Mouse (Mus musculus) heart, embryonic 15.5 days (tissue): ENCODE data around the gene Fmnl2. TPM values are rescaled to one million over a fixed set of nuclear protein-coding genes. Genes with fewer than 3 reads are reported as not detected.

Source experiments
- ATAC-seq: fragments of 200-750 bp; cut with Nextera tagmentation; replicated peaks from 2 replicates; pipeline ENCODE4 v1.8.0; 2017; ENCODE audit warnings: low read depth, moderate TSS enrichment; ENCODE audit not compliant: insufficient number of reproducible peaks, insufficient read depth, low FRiP score
- H3K27ac ChIP-seq: fragments of 300-500 bp; sonication (generic); 2 replicates; pipeline ENCODE4 v1.5.1; 2015; ENCODE audit warnings: mild to moderate bottlenecking, inconsistent platforms
- H3K27me3 ChIP-seq: fragments of 300-500 bp; sonication (generic); 2 replicates; pipeline ENCODE4 v1.6.1; 2015; ENCODE audit warnings: inconsistent platforms
- H3K36me3 ChIP-seq: fragments of 300-500 bp; sonication (generic); 2 replicates; pipeline ENCODE4 v1.6.1; 2015; ENCODE audit warnings: mild to moderate bottlenecking, inconsistent platforms
- H3K4me1 ChIP-seq: fragments of 300-500 bp; sonication (generic); replicated peaks from 2 replicates; pipeline ENCODE4 v1.6.1; 2015; ENCODE audit warnings: inconsistent platforms
- H3K4me2 ChIP-seq: fragments of 300-500 bp; sonication (generic); 2 replicates; pipeline ENCODE4 v1.6.1; 2015; ENCODE audit warnings: inconsistent platforms, mild to moderate bottlenecking, moderate library complexity
- H3K4me3 ChIP-seq: fragments of 300-500 bp; sonication (generic); 2 replicates; pipeline ENCODE4 v1.5.1; 2015; ENCODE audit warnings: mild to moderate bottlenecking, inconsistent platforms
- H3K9ac ChIP-seq: fragments of 300-500 bp; sonication (generic); 2 replicates; pipeline ENCODE4 v1.6.1; 2015; ENCODE audit warnings: mild to moderate bottlenecking, inconsistent platforms
- H3K9me3 ChIP-seq: fragments of 300-500 bp; sonication (generic); replicated peaks from 2 replicates; pipeline ENCODE4 v1.6.1; 2016; ENCODE audit warnings: inconsistent platforms
- WGBS: fragments of 180-500 bp; shearing (Covaris S2); methylation state at CpG from one replicate; pipeline ENCODE4 v1.1.7; 2015; ENCODE audit warnings: mixed read lengths; 5-methylcytosine and 5-hydroxymethylcytosine counted together
- polyA plus RNA-seq: library from polyadenylated mRNA; unstranded; fragments of >200 nt; fragmentation: Nextera tagmentation; extraction: Ambion mirVana; gene quantifications from 2 replicates; pipeline ENCODE4 v1.2.1, GENCODE M21; 2015

The Fmnl2 gene
- polyA plus RNA-seq, 1 experiment from 2014 or later: 1.0 TPM

DNA sequence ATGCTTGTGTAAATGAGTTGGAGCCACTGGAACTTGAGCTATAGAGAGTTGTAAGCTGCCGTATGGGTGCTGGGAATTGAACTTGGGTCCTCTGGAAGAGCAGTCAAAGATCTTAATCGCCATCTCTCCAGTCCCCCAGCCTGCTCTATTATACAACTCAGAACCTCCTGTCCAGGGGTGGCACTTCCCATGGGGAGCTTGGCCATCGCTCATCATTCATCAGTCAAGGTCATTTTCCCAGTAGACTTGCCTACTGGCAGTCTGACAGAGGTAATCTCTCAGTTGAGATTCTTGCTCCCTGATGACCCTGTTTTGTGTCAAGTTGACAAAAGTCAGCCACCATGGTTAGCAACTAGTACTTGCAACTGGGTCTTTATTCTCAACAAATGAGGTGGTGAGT lies 165.3 kb downstream of the Fmnl2 start:
- H3K9ac ChIP-seq: no peak overlapping the region
- whole genome bisulfite sequencing: 85% methylated on average over 3 of the region's 3 CpGs
- no peak overlapping the region for H3K27ac ChIP-seq
- no peaks in the 10 kb centered on the region for H3K9me3 ChIP-seq
- H3K4me3 ChIP-seq: no peak overlapping the region
- no peak overlapping the region for H3K4me2 ChIP-seq
- no peaks in the 10 kb centered on the region for H3K36me3 ChIP-seq
- no peaks in the 10 kb centered on the region for H3K4me1 ChIP-seq
- H3K27me3 ChIP-seq: no peaks in the 10 kb centered on the region
- no peak for ATAC-seq

- H3K36me3 ChIP-seq: no peaks in the 10 kb centered on the region
- H3K9me3 ChIP-seq: no peaks in the 10 kb centered on the region
- no peak overlapping the region for H3K9ac ChIP-seq
- no peaks in the 10 kb centered on the region for H3K27me3 ChIP-seq
- WGBS: 52% methylated on average over 5 of the region's 5 CpGs
- H3K4me1 ChIP-seq: no peaks in the 10 kb centered on the region; the same call in 1 of the 2 replicates
- no peak overlapping the region for H3K4me3 ChIP-seq
- ATAC-seq: 0 out of 2 replicates have a peak, but pooled peaks have one; percentile 22
- no peak overlapping the region for H3K4me2 ChIP-seq
- peak overlapping the region; percentile 3 for H3K27ac ChIP-seq
These were observed 168.6 kb downstream of the Fmnl2 start for GRCm38 (mm10) chr2:53026056-53026769.

DNA sequence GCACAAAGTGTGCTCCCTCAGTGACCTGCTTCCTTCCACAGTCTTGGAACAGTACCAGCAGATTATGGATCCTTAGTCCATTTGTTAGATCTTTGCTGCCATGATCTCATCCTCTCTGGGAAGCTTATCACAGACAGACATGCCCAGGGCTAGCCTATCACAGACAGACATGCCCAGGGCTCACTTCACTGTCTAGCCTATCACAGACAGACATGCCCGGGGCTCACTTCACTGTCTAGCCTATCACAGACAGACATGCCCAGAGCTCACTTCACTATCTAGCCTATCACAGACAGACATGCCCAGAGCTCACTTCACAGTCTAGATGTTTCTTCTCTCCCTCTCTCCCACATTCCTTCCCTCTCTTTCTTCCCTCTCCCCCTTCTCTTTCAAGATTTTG lies 171.2 kb downstream of the Fmnl2 start:
- Histone ChIP-seq H3K27me3 (no peaks in the 10 kb centered on the region), H3K4me1 (no peaks in the 10 kb centered on the region; the same call in 1 of the 2 replicates), H3K36me3 (no peaks in the 10 kb centered on the region), H3K4me3 (no peak overlapping the region), H3K27ac (no peak overlapping the region), H3K9ac (no peak overlapping the region), H3K9me3 (no peaks in the 10 kb centered on the region), H3K4me2 (no peak overlapping the region)
- WGBS: 60% methylated on average over 1 of the region's 1 CpGs
- ATAC-seq: no peak

DNA sequence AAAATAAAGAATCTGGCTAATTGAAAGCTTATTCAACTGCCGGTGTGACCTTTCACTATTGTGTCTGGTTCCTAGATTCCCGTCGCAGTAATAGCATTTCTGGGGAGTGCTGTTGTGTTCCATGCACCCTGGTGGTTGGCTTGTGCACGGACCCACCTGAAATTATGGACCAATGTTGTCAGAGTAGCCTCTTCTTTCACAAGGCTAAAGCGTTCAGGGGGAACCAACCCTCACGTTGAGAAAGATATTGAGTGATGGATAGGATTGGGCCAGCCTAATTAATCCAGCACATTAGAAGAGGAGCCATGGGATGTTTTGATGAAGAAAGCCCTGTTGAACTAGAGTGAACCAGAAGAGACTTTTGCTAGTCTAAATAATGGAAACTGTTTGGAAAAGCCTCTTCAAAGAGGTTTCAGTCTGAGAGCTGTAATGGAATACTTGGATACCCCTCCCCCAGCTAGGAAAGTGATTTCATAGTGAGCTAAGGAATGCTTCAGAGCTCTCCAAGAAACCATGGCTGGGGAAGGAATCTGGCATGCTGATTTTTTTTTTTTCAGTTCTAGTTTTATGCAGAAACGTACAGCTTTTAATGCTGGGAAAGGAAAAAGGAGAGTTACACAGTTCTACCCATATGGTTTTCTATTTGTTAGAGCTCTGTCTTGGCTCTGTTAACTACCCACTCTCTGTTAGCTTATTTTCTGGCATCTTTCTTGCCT lies 172.2 kb downstream of the Fmnl2 start:
- Histone ChIP-seq H3K4me2 (no peak overlapping the region), H3K4me1 (no peaks in the 10 kb centered on the region; the same call in 1 of the 2 replicates), H3K9me3 (no peaks in the 10 kb centered on the region), H3K4me3 (no peak overlapping the region), H3K36me3 (no peaks in the 10 kb centered on the region), H3K9ac (no peak overlapping the region), H3K27ac (peak overlapping the region; percentile 73), H3K27me3 (no peaks in the 10 kb centered on the region)
- 69% methylated on average over 7 of the region's 7 CpGs for WGBS
- no peak for ATAC-seq

DNA sequence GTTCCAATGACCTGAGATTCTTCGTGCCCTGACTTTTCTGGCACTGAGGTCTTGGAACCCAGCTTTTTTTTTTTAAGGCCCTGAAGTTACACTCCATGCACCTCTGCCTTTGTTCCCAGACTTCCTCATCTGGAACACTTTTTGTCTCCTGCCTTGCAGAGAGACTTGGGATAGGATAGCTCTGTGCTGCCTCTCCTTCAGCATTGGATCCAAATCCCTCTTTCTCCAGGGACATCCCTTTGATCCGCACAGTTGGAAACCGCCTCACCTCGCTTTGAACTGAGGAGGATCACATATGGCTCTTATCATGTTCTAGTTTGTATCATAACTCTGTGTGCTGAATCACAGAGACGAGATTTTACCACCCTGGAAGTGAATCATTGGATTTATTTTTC lies 172.8 kb downstream of the Fmnl2 start:
- Histone ChIP-seq H3K27ac (peak overlapping the region; percentile 73), H3K4me3 (no peak overlapping the region), H3K4me2 (no peak overlapping the region), H3K27me3 (no peaks in the 10 kb centered on the region), H3K9ac (no peak overlapping the region), H3K4me1 (no peaks in the 10 kb centered on the region; the same call in 1 of the 2 replicates), H3K36me3 (no peaks in the 10 kb centered on the region), H3K9me3 (no peaks in the 10 kb centered on the region)
- no peak for ATAC-seq
- 54% methylated on average over 5 of the region's 5 CpGs for WGBS

DNA sequence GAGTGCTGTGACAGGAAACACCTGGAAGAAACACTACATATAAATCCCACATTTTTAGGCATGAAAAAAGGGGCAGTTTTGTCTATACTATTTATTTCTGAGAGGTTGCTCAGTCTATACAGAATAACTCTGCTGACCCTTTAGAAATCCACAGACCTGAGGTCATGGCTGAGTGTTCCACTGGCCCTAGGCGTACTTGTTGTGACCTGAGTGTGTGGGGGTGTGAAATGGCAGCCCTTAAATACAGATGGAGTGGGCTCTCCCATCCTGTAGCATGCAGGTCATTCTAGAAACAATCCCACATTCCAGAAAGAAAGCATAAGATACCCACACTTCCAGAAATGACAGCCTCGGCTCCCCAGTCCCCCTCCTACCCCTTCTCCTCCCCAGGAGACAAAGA lies 180.6 kb downstream of the Fmnl2 start:
- Histone ChIP-seq H3K9me3 (no peaks in the 10 kb centered on the region), H3K4me1 (0 out of 2 replicates have a peak, but pooled peaks cover 3% of the 10 kb centered on the region), H3K4me2 (no peak overlapping the region), H3K27ac (no peak overlapping the region), H3K4me3 (no peak overlapping the region), H3K9ac (no peak overlapping the region), H3K36me3 (no peaks in the 10 kb centered on the region), H3K27me3 (no peaks in the 10 kb centered on the region)
- 68% methylated on average over 2 of the region's 2 CpGs for WGBS
- no peak for ATAC-seq

- Histone ChIP-seq H3K36me3 (no peaks in the 10 kb centered on the region), H3K27ac (no peak overlapping the region), H3K4me2 (no peak overlapping the region), H3K9me3 (no peaks in the 10 kb centered on the region), H3K9ac (no peak overlapping the region), H3K27me3 (no peaks in the 10 kb centered on the region), H3K4me1 (0 out of 2 replicates have a peak, but pooled peaks cover 3% of the 10 kb centered on the region), H3K4me3 (no peak overlapping the region)
- ATAC-seq: no peak
- WGBS: 53% methylated on average over 9 of the region's 9 CpGs
These were observed 181.1 kb downstream of the Fmnl2 start for GRCm38 (mm10) chr2:53038737-53039136.

- no peak for ATAC-seq
- H3K27me3 ChIP-seq: no peaks in the 10 kb centered on the region
These were observed 189.4 kb downstream of the Fmnl2 start for GRCm38 (mm10) chr2:53047031-53047430.

DNA sequence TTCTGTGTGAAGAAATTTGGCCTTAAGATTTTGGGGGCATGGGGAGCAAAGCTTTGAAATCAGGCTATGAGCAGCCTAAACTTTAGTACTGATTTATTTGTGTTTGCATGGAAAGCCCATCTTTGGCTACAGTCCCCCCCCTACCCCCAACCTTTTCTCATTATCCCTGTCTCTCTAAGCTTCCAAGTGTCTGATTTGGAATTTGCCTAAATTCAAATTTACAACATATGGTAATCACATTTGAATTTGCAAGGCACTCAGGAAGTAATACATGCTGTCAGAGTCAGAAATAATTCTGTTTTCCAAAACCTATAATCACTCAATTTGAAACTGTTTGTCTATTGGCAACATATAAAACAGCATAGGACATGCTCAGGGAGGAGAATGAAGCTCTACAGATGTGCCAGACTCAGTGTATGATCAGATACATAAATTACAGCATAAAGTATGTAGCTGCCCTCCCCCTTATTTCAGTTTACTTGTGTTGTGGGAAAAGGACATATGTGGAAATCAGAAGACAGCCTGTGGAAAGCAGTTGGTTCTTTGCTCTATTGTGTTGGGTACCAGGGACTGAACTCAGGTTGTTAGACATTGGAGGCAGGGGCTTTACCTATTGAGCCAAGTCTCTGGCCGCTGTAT lies 190.2 kb downstream of the Fmnl2 start:
- no peak overlapping the region for H3K27ac ChIP-seq
- H3K4me1 ChIP-seq: no peaks in the 10 kb centered on the region
- H3K36me3 ChIP-seq: no peaks in the 10 kb centered on the region
- no peak for ATAC-seq
- no peak overlapping the region for H3K4me3 ChIP-seq
- no peak overlapping the region for H3K4me2 ChIP-seq
- no peaks in the 10 kb centered on the region for H3K27me3 ChIP-seq
- H3K9ac ChIP-seq: no peak overlapping the region
- WGBS: 92% methylated on average over 1 of the region's 1 CpGs
- no peaks in the 10 kb centered on the region for H3K9me3 ChIP-seq

More at GRCm38 (mm10) chr2:53047031-53047430, 189.4 kb downstream of the Fmnl2 start:
- WGBS: 83% methylated on average over 6 of the region's 6 CpGs
- Histone ChIP-seq H3K27ac (no peak overlapping the region), H3K4me2 (no peak overlapping the region), H3K4me3 (no peak overlapping the region), H3K9ac (no peak overlapping the region), H3K4me1 (0 out of 2 replicates have a peak, but pooled peaks cover 3% of the 10 kb centered on the region), H3K36me3 (no peaks in the 10 kb centered on the region), H3K9me3 (no peaks in the 10 kb centered on the region)

DNA sequence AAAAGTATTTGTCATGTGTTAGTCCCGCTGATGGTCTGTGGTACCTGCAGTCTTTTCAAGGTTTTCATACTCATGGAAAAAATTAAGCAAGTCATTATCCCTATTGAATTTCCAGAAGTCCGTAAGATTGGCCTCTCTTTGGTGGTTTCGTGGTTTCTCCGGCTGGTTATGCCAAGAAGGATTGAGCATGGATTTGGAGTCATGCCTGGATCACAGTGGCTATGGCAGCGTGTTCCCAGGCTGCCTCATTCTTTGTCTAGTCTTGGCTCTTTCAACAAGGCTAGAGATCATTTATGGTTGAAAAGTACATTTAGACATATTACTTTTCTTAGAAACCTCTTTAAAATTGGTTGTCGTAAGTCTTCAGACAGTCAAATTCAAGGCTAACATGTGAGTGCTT lies 192.7 kb downstream of the Fmnl2 start:
- Histone ChIP-seq H3K4me2 (no peak overlapping the region), H3K27me3 (no peaks in the 10 kb centered on the region), H3K36me3 (no peaks in the 10 kb centered on the region), H3K9me3 (no peaks in the 10 kb centered on the region), H3K9ac (no peak overlapping the region), H3K27ac (no peak overlapping the region), H3K4me3 (no peak overlapping the region), H3K4me1 (no peaks in the 10 kb centered on the region)
- ATAC-seq: no peak
- 87% methylated on average over 6 of the region's 6 CpGs for WGBS

DNA sequence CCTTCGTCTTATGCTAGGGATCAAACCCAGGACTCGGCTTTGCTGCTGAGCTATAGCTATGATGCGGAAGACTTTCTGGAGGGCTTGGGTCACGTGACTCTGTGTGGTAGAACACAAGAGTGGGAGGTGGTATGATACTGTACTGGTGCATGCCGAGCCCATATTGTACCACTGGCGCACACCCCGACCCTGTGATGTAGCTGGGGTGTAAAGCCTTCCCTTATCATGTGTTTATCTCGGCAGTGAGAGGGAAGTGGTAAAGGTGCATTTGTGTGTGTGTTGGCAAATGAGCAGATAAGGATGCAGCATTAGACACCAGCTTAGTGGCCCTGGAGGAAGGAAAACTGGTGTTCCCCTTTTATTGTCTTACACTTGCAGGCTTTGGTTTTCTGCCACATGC lies 193.8 kb downstream of the Fmnl2 start:
- no peaks in the 10 kb centered on the region for H3K9me3 ChIP-seq
- WGBS: 75% methylated on average over 8 of the region's 8 CpGs
- no peak overlapping the region for H3K4me3 ChIP-seq
- ATAC-seq: no peak
- H3K27ac ChIP-seq: no peak overlapping the region
- H3K4me2 ChIP-seq: no peak overlapping the region
- H3K4me1 ChIP-seq: no peaks in the 10 kb centered on the region
- no peaks in the 10 kb centered on the region for H3K27me3 ChIP-seq
- H3K9ac ChIP-seq: no peak overlapping the region
- H3K36me3 ChIP-seq: no peaks in the 10 kb centered on the region
